Mouse (Mus musculus) liver, adult 2 months (tissue): ENCODE measurements at regions not wholly inside any gene's neighbourhood (a gene's known extent, or its start where the extent isn't known, plus 50 kb on each side); places are given as distances from the start of the nearest gene placed in this dataset.

ENCODE experiments used
- DNase-seq: peaks from one replicate; pipeline ENCODE4 v3.0.0-alpha.2; 2011; ENCODE audit warnings: low read depth, low spot score; ENCODE audit errors: extremely low read depth
- H3K27ac ChIP-seq: fragments of 200-500 bp; replicated peaks from 2 replicates; pipeline ENCODE4 v1.5.1; 2012; ENCODE audit warnings: low read depth, mild to moderate bottlenecking, control low read depth, inconsistent platforms, low read length; ENCODE audit not compliant: insufficient read depth
- H3K27me3 ChIP-seq: fragments of 200-500 bp; 2 replicates; pipeline ENCODE4 v1.6.1; 2012; ENCODE audit warnings: mild to moderate bottlenecking, moderate library complexity, low read length, inconsistent platforms; ENCODE audit not compliant: control insufficient read depth, insufficient read depth
- H3K36me3 ChIP-seq: fragments of 200-500 bp; 2 replicates; pipeline ENCODE4 v1.6.1; 2012; ENCODE audit warnings: low read length, inconsistent platforms; ENCODE audit not compliant: control insufficient read depth, insufficient read depth
- H3K4me1 ChIP-seq: fragments of 200-500 bp; 2 replicates; pipeline ENCODE4 v1.6.1; 2011; ENCODE audit warnings: low read length; ENCODE audit not compliant: control insufficient read depth, insufficient read depth
- H3K4me3 ChIP-seq: fragments of 200-500 bp; 2 replicates; pipeline ENCODE4 v1.5.1; 2011; ENCODE audit warnings: low read depth, mild to moderate bottlenecking, control low read depth, low read length, moderate library complexity; ENCODE audit not compliant: insufficient read depth
- H3K79me2 ChIP-seq: fragments of 200-500 bp; 2 replicates; pipeline ENCODE4 v1.6.1; 2012; ENCODE audit warnings: inconsistent platforms, mild to moderate bottlenecking, low read length, moderate library complexity; ENCODE audit not compliant: control insufficient read depth, insufficient read depth
- H3K9ac ChIP-seq: fragments of 200-500 bp; 2 replicates; pipeline ENCODE4 v1.6.1; 2012; ENCODE audit warnings: low read depth, mild to moderate bottlenecking, control low read depth, inconsistent platforms, low read length
- CTCF ChIP-seq: fragments of 200-500 bp; IDR thresholded peaks from 2 replicates; pipeline ENCODE4 v1.5.1; 2011; ENCODE audit warnings: low read depth, low read length, control low read depth
- POLR2A ChIP-seq: fragments of 200-500 bp; IDR thresholded peaks from 2 replicates; pipeline ENCODE4 v1.6.1; 2011; ENCODE audit warnings: low read length, control low read depth; ENCODE audit not compliant: insufficient read depth; ENCODE audit errors: extremely low read depth
- WGBS: fragments of 180-500 bp; shearing (Covaris S2); methylation state at CpG from one replicate; pipeline ENCODE4 v1.1.7; 2018; 5-methylcytosine and 5-hydroxymethylcytosine counted together

GRCm38 (mm10) chr15:42333642-42334041 is 2199.5 kb downstream of the 9330182O14Rik start:
- TF ChIP-seq POLR2A, result no peak
- no peak for TF ChIP-seq CTCF
- Histone ChIP-seq H3K9ac (no peak overlapping the region), H3K79me2 (no peaks in the 10 kb centered on the region), H3K27me3 (no peaks in the 10 kb centered on the region), H3K4me1 (no peaks in the 10 kb centered on the region), H3K27ac (no peak overlapping the region), H3K36me3 (no peaks in the 10 kb centered on the region), H3K4me3 (no peak overlapping the region)
- WGBS, result 96% methylated on average over 6 of the region's 6 CpGs
- DNase-seq, result no peak

- TF ChIP-seq POLR2A (no peak), CTCF (no peak)
- no peaks in the 10 kb centered on the region for H3K27me3 ChIP-seq
- H3K4me1 ChIP-seq, result no peaks in the 10 kb centered on the region
- H3K4me3 ChIP-seq, result no peak overlapping the region
- H3K79me2 ChIP-seq, result no peaks in the 10 kb centered on the region
- no peak overlapping the region for H3K9ac ChIP-seq
- no peak for DNase-seq
- no peaks in the 10 kb centered on the region for H3K36me3 ChIP-seq
- WGBS, result 73% methylated on average over 3 of the region's 3 CpGs
- H3K27ac ChIP-seq, result no peak overlapping the region
These were observed 2212.0 kb downstream of the 9330182O14Rik start for GRCm38 (mm10) chr15:42346131-42346530.

- no peak for DNase-seq
- Histone ChIP-seq H3K9ac (no peak overlapping the region), H3K4me3 (no peak overlapping the region), H3K36me3 (no peaks in the 10 kb centered on the region), H3K27ac (no peak overlapping the region), H3K79me2 (no peaks in the 10 kb centered on the region), H3K4me1 (no peaks in the 10 kb centered on the region), H3K27me3 (no peaks in the 10 kb centered on the region)
- no peak for TF ChIP-seq POLR2A
- no peak for TF ChIP-seq CTCF
These were observed 2227.7 kb downstream of the 9330182O14Rik start for GRCm38 (mm10) chr15:42361871-42362270.

- Histone ChIP-seq H3K27me3 (no peaks in the 10 kb centered on the region), H3K27ac (no peak overlapping the region), H3K4me3 (no peak overlapping the region), H3K9ac (no peak overlapping the region), H3K4me1 (no peaks in the 10 kb centered on the region), H3K36me3 (no peaks in the 10 kb centered on the region), H3K79me2 (no peaks in the 10 kb centered on the region)
- WGBS, result 80% methylated on average over 1 of the region's 1 CpGs
- DNase-seq, result no peak
- TF ChIP-seq CTCF, result no peak
- TF ChIP-seq POLR2A, result no peak
These were observed 2230.8 kb downstream of the 9330182O14Rik start for GRCm38 (mm10) chr15:42364979-42365378.

GRCm38 (mm10) chr15:42366796-42367195 is 2232.6 kb downstream of the 9330182O14Rik start:
- no peak for DNase-seq
- no peak overlapping the region for H3K27ac ChIP-seq
- H3K9ac ChIP-seq, result no peak overlapping the region
- no peaks in the 10 kb centered on the region for H3K79me2 ChIP-seq
- no peaks in the 10 kb centered on the region for H3K27me3 ChIP-seq
- H3K4me3 ChIP-seq, result no peak overlapping the region
- TF ChIP-seq POLR2A (no peak), CTCF (no peak)
- no peaks in the 10 kb centered on the region for H3K4me1 ChIP-seq
- no peaks in the 10 kb centered on the region for H3K36me3 ChIP-seq
- WGBS, result 86% methylated on average over 3 of the region's 3 CpGs

GRCm38 (mm10) chr15:42369603-42370002 is 2235.4 kb downstream of the 9330182O14Rik start:
- no peak for DNase-seq
- Histone ChIP-seq H3K4me3 (no peak overlapping the region), H3K27me3 (no peaks in the 10 kb centered on the region), H3K4me1 (no peaks in the 10 kb centered on the region), H3K9ac (no peak overlapping the region), H3K27ac (no peak overlapping the region), H3K79me2 (no peaks in the 10 kb centered on the region), H3K36me3 (no peaks in the 10 kb centered on the region)
- TF ChIP-seq POLR2A, result no peak
- TF ChIP-seq CTCF, result no peak

GRCm38 (mm10) chr15:42370044-42370443 is 2235.9 kb downstream of the 9330182O14Rik start:
- H3K36me3 ChIP-seq, result no peaks in the 10 kb centered on the region
- no peak for DNase-seq
- no peaks in the 10 kb centered on the region for H3K27me3 ChIP-seq
- H3K4me3 ChIP-seq, result no peak overlapping the region
- H3K79me2 ChIP-seq, result no peaks in the 10 kb centered on the region
- H3K27ac ChIP-seq, result no peak overlapping the region
- no peaks in the 10 kb centered on the region for H3K4me1 ChIP-seq
- TF ChIP-seq POLR2A (no peak), CTCF (no peak)
- no peak overlapping the region for H3K9ac ChIP-seq
- 82% methylated on average over 1 of the region's 1 CpGs for WGBS
